Mouse (Mus musculus): ENCODE results near the gene Inhbe.

GRCm38 (mm10) chr10:127312858-127313257 lies 41.4 kb downstream of the Inhbe start:
- TF ChIP-seq POLR2A (IDR thresholded peaks at IDR 0.05; ENCODE audit: borderline replicate concordance, control insufficient read depth, low read depth, low read length), result no peak
- TF ChIP-seq CTCF (IDR thresholded peaks at IDR 0.05; ENCODE audit: control insufficient read depth, insufficient read depth, low read length), result no peak
